Mouse (Mus musculus): ENCODE results near the gene Pald1. TPM values are rescaled to one million over a fixed set of nuclear protein-coding genes. Genes with fewer than 3 reads are reported as not detected.

Pald1 gene
- polyA plus RNA-seq, 1 experiment from 2014 or later, result 24.1 TPM

DNA sequence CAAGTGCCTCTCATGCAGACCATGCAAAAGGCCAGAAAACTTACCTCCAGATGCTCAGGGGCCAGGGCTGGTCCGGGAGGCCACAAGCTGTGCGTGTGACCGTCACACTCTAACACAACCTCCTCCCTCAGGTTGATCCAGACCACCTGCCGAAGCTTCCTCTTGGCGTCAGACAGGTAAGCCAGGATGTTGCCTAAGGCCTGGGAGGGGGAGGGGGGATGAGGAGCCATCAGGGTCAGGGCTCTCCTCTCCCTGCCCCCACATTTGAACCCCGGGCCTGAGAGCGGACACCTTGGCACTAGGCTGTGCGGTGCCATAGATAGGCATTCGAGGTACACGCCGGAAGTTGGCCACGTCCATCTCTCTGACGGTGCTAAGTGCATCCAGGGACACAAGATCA, 40.6 kb downstream of the Pald1 start:
- Histone ChIP-seq H3K36me3 (peaks cover 31% of the 10 kb centered on the region), H3K9me3 (no peaks in the 10 kb centered on the region), H3K27ac (no peak overlapping the region), H3K27me3 (no peaks in the 10 kb centered on the region), H3K4me1 (peaks cover 11% of the 10 kb centered on the region), H3K9ac (no peak overlapping the region), H3K4me3 (no peak overlapping the region), H3K4me2 (replicated peaks) (no peak overlapping the region)
- no peak for ATAC-seq (ENCODE audit: low FRiP score, low read depth)
- 92% methylated on average over 13 of the region's 13 CpGs for WGBS

DNA sequence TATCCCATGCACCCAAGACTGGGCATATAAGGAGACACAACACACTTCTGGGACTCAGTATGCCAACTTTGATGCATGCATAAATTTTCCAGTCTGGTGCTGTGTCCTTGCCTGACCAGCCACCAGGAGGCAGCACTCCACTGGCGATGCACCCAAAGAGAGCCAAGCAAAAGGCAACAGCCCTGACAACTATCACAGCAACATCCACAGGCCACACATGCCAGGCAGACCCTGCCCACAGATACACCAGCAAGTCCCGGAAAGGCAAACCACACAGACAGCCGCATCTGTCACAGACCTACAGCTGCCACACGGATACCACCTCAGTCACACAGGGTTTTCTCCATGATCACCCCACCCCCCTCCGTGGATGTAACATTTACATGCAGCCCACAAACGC, 41.8 kb downstream of the Pald1 start:
- WGBS, result 72% methylated on average over 6 of the region's 6 CpGs
- H3K36me3 ChIP-seq, result peaks cover 26% of the 10 kb centered on the region
- H3K9ac ChIP-seq, result no peak overlapping the region
- H3K27ac ChIP-seq, result no peak overlapping the region
- H3K4me2 ChIP-seq (replicated peaks), result no peak overlapping the region
- no peaks in the 10 kb centered on the region for H3K9me3 ChIP-seq
- H3K4me3 ChIP-seq, result no peak overlapping the region
- H3K27me3 ChIP-seq, result no peaks in the 10 kb centered on the region
- peaks cover 6% of the 10 kb centered on the region for H3K4me1 ChIP-seq
- ATAC-seq (ENCODE audit: low FRiP score, low read depth), result no peak

DNA sequence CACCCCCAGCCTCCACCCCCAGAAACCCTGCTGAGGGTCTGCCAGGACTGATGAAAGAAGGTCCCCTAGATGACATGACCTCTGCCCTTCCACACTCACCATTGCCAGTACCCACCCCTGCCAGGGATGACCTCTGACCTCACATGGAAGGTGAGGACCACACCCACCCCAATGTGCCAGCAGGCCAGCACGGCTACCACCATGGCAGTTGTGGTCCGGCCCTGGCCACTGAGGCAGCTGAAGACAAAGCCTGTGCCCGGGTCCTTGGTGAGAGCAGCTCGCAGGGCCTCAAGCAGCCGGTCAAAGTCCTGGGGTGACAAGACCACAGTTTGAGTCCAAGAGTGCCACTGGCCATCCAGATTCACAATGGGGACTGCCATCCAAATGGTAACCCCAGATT, 42.3 kb downstream of the Pald1 start:
- H3K4me3 ChIP-seq, result no peak overlapping the region
- no peak overlapping the region for H3K4me2 ChIP-seq (replicated peaks)
- ATAC-seq (ENCODE audit: low FRiP score, low read depth), result no peak
- peaks cover 26% of the 10 kb centered on the region for H3K36me3 ChIP-seq
- peaks cover under 1% of the 10 kb centered on the region; the same call in 1 of the 2 replicates for H3K4me1 ChIP-seq
- no peak overlapping the region for H3K9ac ChIP-seq
- no peak overlapping the region for H3K27ac ChIP-seq
- no peaks in the 10 kb centered on the region for H3K27me3 ChIP-seq
- 95% methylated on average over 5 of the region's 5 CpGs for WGBS
- H3K9me3 ChIP-seq, result no peaks in the 10 kb centered on the region

DNA sequence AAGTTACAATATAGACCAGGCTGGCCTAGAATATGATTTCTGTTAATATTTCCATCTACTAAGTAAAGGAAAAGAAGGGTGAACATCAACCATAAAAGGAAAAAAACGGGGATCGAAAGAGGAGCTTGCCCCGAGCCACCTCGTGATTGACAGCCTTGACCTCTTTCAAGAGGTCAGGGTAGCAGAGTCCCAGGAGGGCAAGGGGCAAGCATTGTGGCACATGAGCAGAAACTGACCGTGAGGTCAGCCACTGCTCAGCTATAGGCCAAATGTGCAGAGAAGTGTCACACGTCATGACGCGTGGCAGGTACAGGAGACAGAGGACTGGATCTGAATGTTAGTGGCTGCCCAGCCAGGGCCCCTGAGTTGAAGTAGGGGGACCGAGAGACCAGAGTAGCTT, 43.1 kb downstream of the Pald1 start:
- WGBS, result 81% methylated on average over 9 of the region's 9 CpGs
- H3K36me3 ChIP-seq, result peaks cover 26% of the 10 kb centered on the region
- ATAC-seq (ENCODE audit: low FRiP score, low read depth), result no peak

DNA sequence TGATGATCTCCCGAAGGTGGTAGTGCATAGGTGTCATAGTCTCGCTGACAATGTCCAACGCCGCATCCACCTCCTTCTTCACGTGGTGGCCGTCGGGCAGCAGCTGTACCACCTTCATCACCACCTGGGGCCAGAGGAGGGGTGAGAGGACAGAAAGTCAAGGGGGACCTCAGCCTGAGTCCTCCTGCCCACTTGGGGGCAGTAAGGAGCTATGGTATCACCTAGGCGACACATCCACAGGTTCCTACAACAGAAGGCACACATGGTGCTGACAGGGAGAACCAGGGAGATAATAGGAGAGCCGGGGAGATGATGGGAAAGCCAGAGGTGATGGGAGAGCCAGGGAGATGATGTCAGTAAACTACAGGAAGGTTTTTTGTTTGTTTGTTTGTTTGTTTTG, 44.1 kb downstream of the Pald1 start:
- WGBS, result 92% methylated on average over 9 of the region's 9 CpGs
- no peaks in the 10 kb centered on the region for H3K9me3 ChIP-seq
- H3K9ac ChIP-seq, result no peak overlapping the region
- no peaks in the 10 kb centered on the region for H3K27me3 ChIP-seq
- ATAC-seq (ENCODE audit: low FRiP score, low read depth), result no peak
- no peaks in the 10 kb centered on the region for H3K4me1 ChIP-seq
- H3K27ac ChIP-seq, result no peak overlapping the region
- H3K4me2 ChIP-seq (replicated peaks), result no peak overlapping the region
- peaks cover 26% of the 10 kb centered on the region for H3K36me3 ChIP-seq
- H3K4me3 ChIP-seq, result no peak overlapping the region

More for the DNA sequence above, 43.1 kb downstream of the Pald1 start:
- no peaks in the 10 kb centered on the region for H3K4me1 ChIP-seq
- H3K27ac ChIP-seq, result no peak overlapping the region
- no peak overlapping the region for H3K4me2 ChIP-seq (replicated peaks)
- no peaks in the 10 kb centered on the region for H3K27me3 ChIP-seq
- no peak overlapping the region for H3K4me3 ChIP-seq
- H3K9me3 ChIP-seq, result no peaks in the 10 kb centered on the region
- H3K9ac ChIP-seq, result no peak overlapping the region

DNA sequence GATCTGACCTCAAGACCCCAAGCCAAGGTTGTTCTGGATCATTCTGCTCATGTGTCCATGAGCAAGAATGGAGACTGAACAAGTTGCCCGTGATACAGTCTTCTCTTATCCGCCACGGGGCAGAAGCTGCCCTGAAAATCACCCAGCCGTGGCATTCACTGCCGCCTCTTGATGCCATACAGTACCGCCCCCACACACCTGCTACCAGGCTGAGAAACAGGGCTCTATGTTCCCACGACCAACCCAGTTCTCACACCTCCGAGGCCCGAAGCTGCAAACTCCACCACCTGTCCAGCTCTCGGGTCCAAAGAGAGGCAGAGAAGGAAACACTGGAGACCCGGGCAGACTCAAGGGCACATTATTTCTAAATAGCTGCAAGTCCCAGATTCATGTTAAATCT, 45.7 kb downstream of the Pald1 start:
- H3K9me3 ChIP-seq, result no peaks in the 10 kb centered on the region
- no peaks in the 10 kb centered on the region for H3K27me3 ChIP-seq
- 90% methylated on average over 11 of the region's 11 CpGs for WGBS
- no peak overlapping the region for H3K27ac ChIP-seq
- H3K36me3 ChIP-seq, result peaks cover 29% of the 10 kb centered on the region
- no peak for ATAC-seq (ENCODE audit: low FRiP score, low read depth)
- H3K4me2 ChIP-seq (replicated peaks), result no peak overlapping the region
- H3K9ac ChIP-seq, result no peak overlapping the region
- no peak overlapping the region for H3K4me3 ChIP-seq
- H3K4me1 ChIP-seq, result no peaks in the 10 kb centered on the region

DNA sequence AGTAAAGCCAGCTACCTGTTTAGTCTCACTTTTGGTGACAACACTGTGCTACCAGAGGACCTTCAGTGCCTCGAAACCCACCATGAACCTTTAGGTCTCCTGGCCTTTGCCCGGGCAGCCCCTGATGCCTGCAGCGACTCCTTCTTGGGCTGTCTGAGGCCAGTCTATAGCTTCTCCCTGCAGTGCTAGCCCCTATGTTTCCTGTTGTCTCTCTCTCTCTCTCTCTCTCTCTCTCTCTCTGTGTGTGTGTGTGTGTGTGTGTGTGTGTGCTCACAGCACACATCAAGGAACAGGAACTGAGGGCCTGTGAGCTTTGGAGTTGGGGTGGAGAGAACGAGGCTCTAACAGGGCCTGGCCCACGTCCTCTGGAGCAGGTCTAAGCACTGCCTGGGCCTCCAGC, 46.7 kb downstream of the Pald1 start:
- Histone ChIP-seq H3K4me2 (replicated peaks) (no peak overlapping the region), H3K4me1 (no peaks in the 10 kb centered on the region), H3K27me3 (no peaks in the 10 kb centered on the region), H3K9me3 (no peaks in the 10 kb centered on the region), H3K27ac (no peak overlapping the region), H3K9ac (no peak overlapping the region), H3K36me3 (peaks cover 22% of the 10 kb centered on the region), H3K4me3 (no peak overlapping the region)
- 80% methylated on average over 5 of the region's 5 CpGs for WGBS
- ATAC-seq (ENCODE audit: low FRiP score, low read depth), result no peak

DNA sequence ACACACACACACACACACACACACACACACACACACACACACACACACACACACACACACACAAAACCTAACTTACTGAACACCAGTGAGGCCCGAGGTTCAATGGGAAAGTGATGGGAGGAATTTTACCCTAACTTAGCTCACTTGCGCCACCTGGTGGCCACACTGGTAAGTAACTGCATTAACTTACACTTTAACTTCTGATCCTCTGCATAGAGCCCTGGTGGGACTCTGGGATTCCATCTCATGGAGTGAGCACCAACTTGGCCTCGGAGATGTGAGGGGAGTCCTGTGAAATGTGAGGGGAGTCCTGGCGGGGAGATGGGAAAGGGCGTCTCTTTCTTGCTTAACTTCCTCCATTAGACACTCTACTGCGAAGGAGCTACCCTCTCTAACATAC, 47.2 kb downstream of the Pald1 start:
- ATAC-seq (ENCODE audit: low FRiP score, low read depth), result peak; percentile 14; the same call in 1 of the 2 replicates
- 25% methylated on average over 6 of the region's 6 CpGs for WGBS

DNA sequence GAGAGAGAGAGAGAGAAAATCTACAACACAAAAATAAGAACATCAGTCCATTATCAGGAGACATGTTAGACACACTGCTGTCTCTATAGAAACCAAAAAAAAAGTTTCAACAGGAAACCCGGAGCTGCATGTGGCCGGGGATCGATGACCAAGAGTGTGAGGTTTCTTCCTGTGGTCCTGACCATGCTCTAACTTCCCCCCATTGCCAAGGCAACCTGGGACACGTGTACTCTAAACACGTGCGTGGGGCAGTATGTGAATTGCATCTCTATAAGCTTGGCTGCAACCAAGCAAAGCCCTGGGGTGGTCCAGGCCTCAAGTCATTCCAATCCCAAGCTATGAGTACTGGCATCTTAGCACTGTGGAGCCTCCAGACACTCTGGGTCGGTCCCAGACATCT, 48.8 kb downstream of the Pald1 start:
- Histone ChIP-seq H3K4me3 (no peak overlapping the region), H3K4me2 (replicated peaks) (no peak overlapping the region), H3K4me1 (peaks cover 6% of the 10 kb centered on the region; the same call in 1 of the 2 replicates), H3K36me3 (peaks cover 17% of the 10 kb centered on the region), H3K27me3 (no peaks in the 10 kb centered on the region), H3K27ac (no peak overlapping the region), H3K9ac (no peak overlapping the region), H3K9me3 (no peaks in the 10 kb centered on the region)
- ATAC-seq (ENCODE audit: low FRiP score, low read depth), result no peak
- 72% methylated on average over 7 of the region's 7 CpGs for WGBS

More for the DNA sequence above, 47.2 kb downstream of the Pald1 start:
- Histone ChIP-seq H3K9me3 (no peaks in the 10 kb centered on the region), H3K9ac (no peak overlapping the region), H3K4me1 (peaks cover 2% of the 10 kb centered on the region; the same call in 1 of the 2 replicates), H3K4me2 (replicated peaks) (no peak overlapping the region), H3K4me3 (no peak overlapping the region), H3K27ac (no peak overlapping the region), H3K27me3 (no peaks in the 10 kb centered on the region), H3K36me3 (peaks cover 22% of the 10 kb centered on the region)

DNA sequence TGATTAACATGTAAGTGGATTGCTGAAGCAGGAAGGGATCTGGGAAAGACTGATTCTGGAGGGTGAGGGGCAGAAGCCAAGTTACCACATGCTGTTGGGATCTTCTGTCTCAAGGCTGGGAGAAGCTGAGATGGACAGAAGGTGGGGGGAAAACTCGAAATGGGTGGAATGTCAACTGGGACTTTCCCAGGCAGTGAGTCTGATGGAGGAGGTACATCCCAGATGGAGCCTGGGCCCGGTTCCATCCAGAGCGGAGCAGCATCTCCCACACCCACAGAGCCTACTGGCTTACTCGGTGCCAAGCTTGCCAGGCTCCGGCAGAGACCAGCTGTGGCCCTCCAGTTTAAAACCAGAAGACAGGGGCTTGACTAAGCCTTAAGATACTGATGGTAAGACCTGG, 52.3 kb downstream of the Pald1 start:
- Histone ChIP-seq H3K4me2 (replicated peaks) (no peak overlapping the region), H3K27ac (no peak overlapping the region), H3K9ac (no peak overlapping the region), H3K9me3 (no peaks in the 10 kb centered on the region), H3K4me3 (no peak overlapping the region), H3K27me3 (no peaks in the 10 kb centered on the region), H3K4me1 (peaks cover 29% of the 10 kb centered on the region), H3K36me3 (peaks cover 9% of the 10 kb centered on the region)
- no peak for ATAC-seq (ENCODE audit: low FRiP score, low read depth)
- 80% methylated on average over 5 of the region's 5 CpGs for WGBS

DNA sequence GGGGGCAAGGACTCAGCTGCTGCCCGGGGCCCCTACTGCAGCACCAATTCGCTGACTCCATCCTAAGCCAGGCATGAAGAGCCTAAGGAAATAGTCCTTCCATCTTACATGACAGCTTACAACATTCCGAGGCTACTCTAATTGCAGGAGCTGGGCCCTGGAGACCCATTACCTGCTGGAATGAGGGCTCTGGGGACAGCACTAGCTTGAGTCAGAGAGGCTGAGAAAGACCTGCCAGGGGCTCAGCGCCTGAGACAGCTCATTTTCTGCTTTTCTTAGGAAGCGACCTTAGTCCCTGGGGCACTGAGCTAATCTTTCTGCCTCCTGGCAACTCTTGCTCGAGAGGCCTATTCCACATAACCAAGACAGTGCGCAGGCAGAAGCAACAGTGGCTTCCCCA, 54.4 kb downstream of the Pald1 start:
- H3K9me3 ChIP-seq, result no peaks in the 10 kb centered on the region
- ATAC-seq (ENCODE audit: low FRiP score, low read depth), result no peak
- peaks cover 9% of the 10 kb centered on the region for H3K36me3 ChIP-seq
- H3K27me3 ChIP-seq, result no peaks in the 10 kb centered on the region
- H3K4me2 ChIP-seq (replicated peaks), result no peak overlapping the region
- no peak overlapping the region for H3K4me3 ChIP-seq
- peaks cover 38% of the 10 kb centered on the region for H3K4me1 ChIP-seq
- no peak overlapping the region for H3K9ac ChIP-seq
- WGBS, result 44% methylated on average over 7 of the region's 7 CpGs
- no peak overlapping the region for H3K27ac ChIP-seq

DNA sequence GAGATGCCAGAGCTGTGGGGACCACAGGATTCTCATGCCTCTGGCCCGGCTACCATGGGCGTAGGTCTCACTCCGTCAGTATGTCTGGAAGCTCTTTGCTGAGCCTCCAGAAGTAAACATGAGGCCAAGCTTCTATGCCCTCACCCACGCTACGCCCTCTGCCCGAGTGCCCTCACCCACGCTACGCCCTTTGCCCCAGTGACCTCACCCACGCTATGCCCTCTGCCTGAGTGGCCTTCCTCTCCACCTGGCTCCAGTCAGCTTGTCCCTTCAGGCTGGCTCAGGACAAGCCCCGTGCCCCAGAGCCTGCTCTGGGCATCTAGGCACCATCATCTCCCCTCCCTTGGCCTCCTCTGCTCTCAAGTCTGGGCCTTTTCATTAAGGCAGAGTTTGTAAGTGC, 55.8 kb downstream of the Pald1 start:
- Histone ChIP-seq H3K27ac (no peak overlapping the region), H3K9ac (no peak overlapping the region; the same call in 1 of the 2 replicates), H3K36me3 (peaks cover 9% of the 10 kb centered on the region; the same call in 1 of the 2 replicates), H3K9me3 (no peaks in the 10 kb centered on the region), H3K4me3 (no peak overlapping the region), H3K27me3 (no peaks in the 10 kb centered on the region), H3K4me2 (replicated peaks) (no peak overlapping the region), H3K4me1 (peaks cover 38% of the 10 kb centered on the region)
- no peak for ATAC-seq (ENCODE audit: low FRiP score, low read depth)
- WGBS, result 88% methylated on average over 10 of the region's 10 CpGs

DNA sequence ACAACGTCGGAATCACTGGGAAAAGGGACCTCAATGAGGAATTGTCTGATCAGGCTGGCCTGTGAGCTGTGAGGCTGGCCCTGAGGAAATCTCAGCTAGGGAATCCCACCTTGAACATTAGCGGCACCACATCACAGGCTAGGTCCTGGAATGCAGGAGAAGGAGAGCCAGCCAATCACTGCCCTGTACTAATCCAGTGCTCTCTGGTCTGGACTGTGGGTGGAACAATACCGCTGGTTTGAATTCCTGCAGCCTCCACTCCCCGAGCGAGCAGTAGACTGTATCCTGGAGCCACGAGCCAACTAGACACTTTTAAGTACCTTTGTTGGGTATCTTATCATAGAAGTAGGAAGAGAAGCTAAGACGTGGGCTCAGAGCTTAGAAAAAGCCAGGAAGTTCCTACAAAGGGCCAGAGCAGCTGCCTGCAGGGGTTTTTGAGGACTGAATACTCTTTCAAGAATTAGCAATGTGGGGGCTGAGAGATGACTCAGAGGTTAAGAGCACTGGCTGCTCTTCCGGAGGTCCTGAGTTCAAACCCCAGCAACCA, 57.5 kb downstream of the Pald1 start:
- H3K27me3 ChIP-seq, result no peaks in the 10 kb centered on the region
- H3K4me1 ChIP-seq, result peaks cover 33% of the 10 kb centered on the region
- H3K9me3 ChIP-seq, result no peaks in the 10 kb centered on the region
- no peak overlapping the region for H3K9ac ChIP-seq
- no peak overlapping the region for H3K4me2 ChIP-seq (replicated peaks)
- H3K4me3 ChIP-seq, result no peak overlapping the region
- 36% methylated on average over 9 of the region's 9 CpGs for WGBS
- ATAC-seq (ENCODE audit: low FRiP score, low read depth), result peak; percentile 52; the same call in 1 of the 2 replicates
- peak overlapping the region; percentile 28; the same call in 1 of the 2 replicates for H3K27ac ChIP-seq
- peaks cover 23% of the 10 kb centered on the region for H3K36me3 ChIP-seq

All from limb, embryonic 13.5 days (tissue).